Mouse (Mus musculus): Measurements from ENCODE around the gene Slc4a1.

Slc4a1 gene

DNA sequence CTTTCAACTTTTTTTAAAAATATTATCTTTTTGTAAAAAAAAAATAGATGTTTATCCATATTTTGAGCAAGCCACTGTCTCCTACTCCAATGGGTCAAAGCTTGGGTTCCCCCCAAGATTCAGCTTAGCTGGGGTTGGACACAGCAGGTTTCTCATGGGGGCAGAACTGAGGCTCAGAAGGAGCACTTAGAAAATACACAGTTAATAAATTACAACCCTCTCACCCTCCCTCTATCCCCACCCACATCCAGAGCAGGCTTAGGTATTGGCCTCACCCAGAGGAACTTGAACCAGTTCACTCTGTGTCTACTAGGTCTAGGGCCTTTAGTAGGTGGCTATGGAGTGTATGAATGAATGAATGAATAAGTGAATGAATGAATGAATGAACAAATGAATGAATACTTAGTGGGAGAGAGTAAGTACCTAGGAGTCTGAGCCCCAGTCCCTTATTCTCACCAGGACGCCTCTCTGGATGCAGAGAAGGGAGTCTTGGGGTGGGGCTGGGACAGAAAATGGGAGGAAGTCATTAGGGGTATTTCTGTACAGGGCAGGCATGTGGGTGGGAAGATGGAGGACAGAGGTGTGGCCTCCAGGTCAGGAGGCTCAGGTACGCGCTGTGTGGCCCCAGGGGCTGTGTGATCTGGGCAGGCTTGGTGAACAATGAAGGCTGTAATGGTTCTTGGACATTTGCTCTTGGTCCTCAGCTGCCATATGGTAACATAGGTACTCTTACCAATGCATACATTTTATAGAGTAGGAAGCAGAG, 16.6 kb downstream of the Slc4a1 start:
- no peak for DNase-seq

DNA sequence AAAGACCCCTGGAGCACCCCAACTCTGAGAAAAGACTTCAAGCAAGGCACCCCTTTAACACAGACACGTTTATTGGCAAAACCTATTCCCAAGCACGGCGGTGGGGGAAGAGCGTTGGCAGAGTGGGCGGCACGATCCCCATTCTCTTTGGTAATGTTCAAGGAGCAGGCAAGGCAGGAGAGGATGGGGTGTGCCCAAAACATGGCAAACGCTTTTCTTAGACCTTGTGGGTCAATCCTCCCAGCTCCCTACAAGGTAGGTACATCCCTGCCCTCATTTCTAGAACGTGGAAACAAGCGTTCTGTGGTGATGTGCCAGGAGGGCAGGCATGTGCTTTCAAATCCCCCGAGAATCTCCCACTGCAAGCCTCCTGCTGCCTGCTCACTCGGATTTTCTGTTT, 17.2 kb downstream of the Slc4a1 start:
- DNase-seq, result no peak

DNA sequence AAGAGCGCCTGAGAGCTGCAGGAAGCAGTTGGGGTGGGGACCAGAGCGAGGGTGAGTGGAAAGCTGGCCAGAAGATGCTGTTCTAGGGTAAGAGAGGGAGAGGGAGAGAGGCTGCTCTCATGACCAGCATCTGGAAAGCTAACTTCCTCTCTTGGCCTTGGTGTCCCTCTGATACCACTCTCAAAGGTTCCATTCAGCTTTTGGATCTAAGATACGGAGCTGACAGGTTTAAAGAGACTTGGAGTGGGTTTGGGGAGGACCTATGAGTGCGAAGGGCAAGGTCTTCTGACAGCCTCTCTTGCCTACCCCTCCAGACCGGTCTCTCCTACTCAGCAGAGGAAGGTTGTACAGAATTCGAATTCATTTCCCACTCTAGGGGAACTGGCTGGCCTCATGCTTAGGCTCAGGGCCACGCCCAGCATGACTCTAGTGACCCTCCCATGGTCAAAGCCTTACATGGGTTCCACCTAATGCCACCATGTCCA, 17.9 kb downstream of the Slc4a1 start:
- DNase-seq, result no peak

- no peak for DNase-seq
Measured at GRCm38 (mm10) chr11:102347683-102348082, 18.3 kb downstream of the Slc4a1 start.

DNA sequence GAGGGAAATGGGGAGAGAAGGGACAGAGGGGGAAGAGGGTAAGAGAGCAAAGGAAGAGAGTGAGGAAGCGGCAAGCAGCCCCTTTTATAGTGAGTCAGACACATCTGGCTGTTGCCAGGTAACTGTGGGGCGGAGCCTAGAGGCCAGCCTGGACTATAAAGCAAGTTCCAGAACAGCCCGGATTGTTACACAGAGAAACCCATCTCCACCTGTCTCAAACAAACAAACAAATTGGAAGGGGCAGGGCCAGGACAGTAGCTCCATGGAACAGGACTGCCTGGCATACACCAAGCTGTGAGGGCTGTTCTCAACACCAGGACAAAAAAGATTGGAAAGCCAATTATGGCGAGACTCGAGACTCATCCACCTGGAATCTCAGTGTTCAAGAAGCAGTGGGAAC, 19.1 kb downstream of the Slc4a1 start:
- no peak for DNase-seq

- DNase-seq, result no peak
Measured at GRCm38 (mm10) chr11:102344458-102344857, 21.5 kb downstream of the Slc4a1 start.

DNA sequence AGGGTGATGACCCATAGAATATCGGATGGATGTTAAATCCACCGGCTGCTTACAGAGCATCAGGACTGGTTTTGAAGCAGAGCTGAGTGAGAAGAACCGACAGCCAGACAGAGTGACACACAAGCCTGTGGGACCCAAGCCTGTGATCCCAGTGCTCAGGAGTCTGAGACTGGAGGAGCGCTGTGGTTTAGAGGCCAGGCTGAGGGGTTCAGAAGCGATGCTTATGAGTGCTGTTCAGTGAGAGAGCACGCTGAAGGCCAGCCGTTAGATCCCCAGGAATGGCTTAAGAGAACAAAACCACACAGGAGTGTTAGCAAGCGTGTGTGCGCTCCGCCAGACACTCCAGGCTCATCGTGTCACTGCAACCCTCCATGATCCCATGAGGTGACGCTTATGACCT, 23.3 kb downstream of the Slc4a1 start:
- DNase-seq, result no peak

DNA sequence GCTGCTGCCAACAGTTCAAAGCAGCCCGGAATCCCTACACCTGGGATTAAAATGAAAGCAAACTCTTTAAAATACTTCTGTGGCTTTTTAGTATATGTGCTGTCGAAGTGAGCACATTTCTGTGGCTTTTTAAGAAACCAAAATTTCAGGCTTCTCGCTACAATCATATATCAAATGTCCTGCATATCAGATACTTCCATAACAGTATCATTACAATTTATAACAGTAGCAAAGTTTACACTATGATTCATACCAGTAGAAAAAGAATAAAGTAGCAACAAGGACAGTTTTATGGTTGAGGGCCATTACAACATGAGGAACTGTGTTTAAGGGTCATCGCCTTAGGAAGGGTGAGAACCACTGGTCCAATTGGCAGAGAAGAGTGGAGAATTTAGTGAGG, 24.9 kb downstream of the Slc4a1 start:
- no peak for DNase-seq

DNA sequence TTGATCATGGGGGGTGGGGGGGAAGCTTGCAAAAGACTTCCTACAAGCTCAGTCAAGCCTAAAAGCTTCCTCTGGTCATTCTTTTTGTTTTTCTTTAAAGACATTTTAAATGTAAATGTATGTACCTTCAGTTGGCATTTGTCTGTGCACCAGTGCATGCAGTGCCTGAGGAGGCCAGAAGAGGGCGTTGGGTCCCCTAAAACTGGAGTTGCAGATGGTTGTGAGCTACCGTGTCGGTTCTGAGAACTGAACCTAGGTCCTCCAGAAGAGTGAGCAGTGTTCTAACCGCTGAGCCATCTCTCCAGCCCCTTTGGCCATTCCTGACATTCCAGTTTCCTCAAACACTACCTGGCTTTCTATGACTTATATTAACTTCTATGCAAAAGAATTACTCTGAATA, 26.4 kb downstream of the Slc4a1 start:
- peak; percentile 75 for DNase-seq

DNA sequence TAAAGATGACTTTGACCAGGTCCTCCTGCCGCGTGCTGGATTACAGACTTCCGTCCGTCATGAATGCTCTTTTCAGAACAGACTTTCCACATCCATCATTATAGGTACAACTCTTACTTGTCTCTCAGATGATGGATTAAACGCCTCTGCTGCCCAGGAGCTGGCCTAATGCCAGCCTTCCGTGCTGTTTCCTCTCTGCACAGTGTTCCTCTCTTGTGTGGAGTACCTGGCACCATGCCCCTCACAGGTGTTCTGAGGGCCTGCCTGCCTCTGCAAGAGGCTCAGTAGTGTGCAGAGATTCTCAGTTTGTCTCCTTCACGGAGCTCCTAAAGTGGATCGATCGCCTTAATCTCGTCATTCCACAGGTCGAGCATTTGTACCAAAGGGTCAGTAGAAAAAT, 26.8 kb downstream of the Slc4a1 start:
- DNase-seq, result peak; percentile 84

DNA sequence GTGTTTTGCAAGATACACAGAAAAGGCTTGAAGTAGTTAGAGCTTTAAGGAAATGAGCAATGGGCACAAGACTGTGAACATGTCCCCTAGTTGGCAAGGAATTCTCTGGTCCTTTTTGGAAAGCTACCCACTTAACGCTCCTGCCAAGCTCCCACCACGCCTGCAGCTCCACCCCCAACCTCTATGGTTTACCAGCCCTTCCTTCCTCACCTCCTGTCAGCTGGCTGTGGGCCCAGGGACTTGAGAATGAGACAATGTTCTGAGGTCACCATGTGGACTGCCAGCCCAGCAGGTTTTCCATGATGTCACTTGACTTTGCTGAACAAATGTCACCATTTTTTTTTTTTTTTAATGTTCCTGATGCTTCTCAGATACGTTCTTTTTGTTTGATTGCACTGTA, 27.4 kb downstream of the Slc4a1 start:
- peak; percentile 99 for DNase-seq

- DNase-seq, result no peak
Measured at GRCm38 (mm10) chr11:102337921-102338320, 28.1 kb downstream of the Slc4a1 start.

GRCm38 (mm10) chr11:102336191-102336590, 29.8 kb downstream of the Slc4a1 start:
- no peak for DNase-seq

- no peak for DNase-seq
Measured at GRCm38 (mm10) chr11:102334973-102335700, 30.9 kb downstream of the Slc4a1 start.

GRCm38 (mm10) chr11:102334010-102334409, 32.0 kb downstream of the Slc4a1 start:
- no peak for DNase-seq

GRCm38 (mm10) chr11:102333061-102333460, 32.9 kb downstream of the Slc4a1 start:
- DNase-seq, result no peak

DNA sequence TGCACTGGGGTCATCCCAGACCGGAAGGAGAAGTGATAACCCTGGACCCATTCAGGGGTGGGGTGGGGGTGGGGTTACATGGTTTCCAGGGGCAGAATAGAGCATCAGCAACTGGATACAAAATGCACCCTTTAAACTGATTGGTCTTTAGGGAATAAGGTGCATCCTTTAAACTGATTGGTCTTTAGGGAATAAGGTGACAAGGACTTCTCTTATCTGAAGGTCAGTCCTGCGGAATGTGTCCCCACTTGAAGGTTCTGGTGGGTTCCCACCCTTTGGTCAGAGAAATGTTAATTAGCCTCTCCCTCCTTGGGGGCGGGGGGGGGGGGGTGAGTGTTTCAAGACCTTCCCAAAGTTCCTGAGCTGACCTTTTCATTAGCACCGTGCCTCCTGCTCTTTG, 34.2 kb downstream of the Slc4a1 start:
- DNase-seq, result no peak

- no peak for DNase-seq
Measured at GRCm38 (mm10) chr11:102330039-102330438, 36.0 kb downstream of the Slc4a1 start.

GRCm38 (mm10) chr11:102329518-102329917, 36.5 kb downstream of the Slc4a1 start:
- DNase-seq, result no peak

GRCm38 (mm10) chr11:102327839-102328238, 38.2 kb downstream of the Slc4a1 start:
- DNase-seq, result no peak

DNA sequence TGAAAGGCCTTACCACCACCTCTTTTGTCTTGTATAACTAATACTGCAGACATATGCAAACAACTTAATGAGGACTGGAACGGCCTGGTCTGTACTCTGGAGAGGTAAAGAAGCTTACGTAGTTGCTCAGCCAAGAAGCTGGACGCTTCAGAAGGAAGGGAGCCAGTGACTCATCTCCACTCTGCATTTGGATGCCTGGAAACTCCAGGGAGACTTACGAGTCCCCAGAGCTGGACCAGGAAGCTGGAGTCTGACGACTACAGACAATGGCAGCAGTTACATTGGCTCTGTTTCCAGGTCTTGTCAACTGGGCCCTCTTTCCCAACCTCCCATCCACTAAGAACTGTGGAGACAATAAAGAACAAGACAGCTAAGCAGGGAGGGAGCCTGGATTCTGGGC, 38.8 kb downstream of the Slc4a1 start:
- DNase-seq, result no peak

- no peak for DNase-seq
Measured at GRCm38 (mm10) chr11:102323516-102323915, 42.5 kb downstream of the Slc4a1 start.

- peak; percentile 58 for DNase-seq
Measured at GRCm38 (mm10) chr11:102321931-102322330, 44.1 kb downstream of the Slc4a1 start.

DNA sequence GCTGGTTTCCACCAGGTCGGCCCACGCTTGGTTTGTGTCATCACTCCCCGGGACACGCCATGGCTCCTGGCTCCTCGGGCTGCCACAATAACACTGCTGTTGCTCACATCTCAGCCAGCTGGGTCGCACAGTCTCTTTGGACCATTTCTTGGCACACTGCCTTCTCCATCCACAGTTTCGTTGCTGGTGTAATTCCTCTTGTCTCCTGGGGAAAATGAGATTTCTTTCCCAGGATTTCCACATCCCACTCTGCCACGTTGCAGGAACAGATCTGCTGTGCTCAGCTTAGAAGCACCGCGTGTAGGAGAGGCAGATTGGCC, 45.4 kb downstream of the Slc4a1 start:
- DNase-seq, result peak; percentile 85

Data from cerebellum, adult 9-10 months (tissue).